Mouse (Mus musculus): ENCODE measurements around the gene Anpep. TPM values are rescaled to one million over a fixed set of nuclear protein-coding genes. Genes with fewer than 3 reads are reported as not detected.

Anpep gene
- total and polyA plus RNA-seq, 3 experiments: 7.6 to 77.2 (median 40.2) TPM

DNA sequence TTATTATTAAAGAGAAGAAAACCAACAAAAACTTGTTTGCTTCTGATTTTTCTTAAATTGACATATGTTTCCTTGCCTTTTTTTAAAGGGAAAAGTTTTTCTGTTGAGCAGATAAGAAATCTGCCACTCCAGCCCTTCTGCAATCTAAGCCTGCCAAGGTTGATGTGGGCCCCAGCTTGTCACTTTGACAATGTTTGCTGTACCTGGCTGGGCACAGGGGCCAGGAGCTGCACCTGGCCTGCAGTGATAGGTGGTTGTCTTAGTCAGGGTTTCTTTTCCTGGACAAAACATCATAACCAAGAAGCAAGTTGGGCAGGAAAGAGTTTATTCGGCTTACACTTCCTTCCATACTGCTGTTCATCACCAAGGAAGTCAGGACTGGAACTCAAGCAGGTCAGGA is 47.5 kb downstream of the Anpep start:
- no peak overlapping the region for H3K27ac ChIP-seq (ENCODE audit: control insufficient read depth, low read depth, low read length)
- no peak overlapping the region for H3K9ac ChIP-seq (ENCODE audit: control insufficient read depth, low read depth, low read length, poor library complexity, severe bottlenecking)
- H3K36me3 ChIP-seq (ENCODE audit: control insufficient read depth in 1 of 2, insufficient read depth in 2 of 2, low read length in 2 of 2): peaks cover 0 to 2% of the 10 kb centered on the region in 2 experiments; a peak in 1 of 4 replicates
- no peak for DNase-seq (ENCODE audit: low read depth, low spot score)
- TF ChIP-seq MAZ (IDR thresholded peaks at IDR 0.05; ENCODE audit: low read depth, low read length) (no peak), JUND (IDR thresholded peaks at IDR 0.05; ENCODE audit: low read depth, low read length) (no peak), CTCF (IDR thresholded peaks at IDR 0.05 in 2 of 3, conservative IDR thresholded peaks at IDR 0.05 in 1 of 3; ENCODE audit: control insufficient read depth in 1 of 3, insufficient read depth in 1 of 3, low read depth in 2 of 3, low read length in 3 of 3, poor library complexity in 1 of 3, severe bottlenecking in 1 of 3) (no peak), KAT2A (conservative IDR thresholded peaks at IDR 0.05; ENCODE audit: low read depth, low read length) (no peak), NRF1 (IDR thresholded peaks at IDR 0.05; ENCODE audit: insufficient read depth, low read depth, low read length, poor library complexity, severe bottlenecking) (no peak)
- no peaks in the 10 kb centered on the region for H3K79me2 ChIP-seq (ENCODE audit: control insufficient read depth, insufficient read depth, low read length, poor library complexity)
- no peaks in the 10 kb centered on the region for H3K9me3 ChIP-seq (replicated peaks; ENCODE audit: insufficient read depth, low read length)
- H3K27me3 ChIP-seq (ENCODE audit: control insufficient read depth in 1 of 2, insufficient read depth in 2 of 2, low read length in 2 of 2): no peaks in the 10 kb centered on the region
- peaks cover 9 to 11% of the 10 kb centered on the region in 2 experiments for H3K4me1 ChIP-seq (ENCODE audit: control insufficient read depth in 1 of 2, insufficient read depth in 2 of 2, low read length in 2 of 2)
- no peak overlapping the region for H3K4me3 ChIP-seq (ENCODE audit: control insufficient read depth in 1 of 2, insufficient read depth in 1 of 2, low read depth in 2 of 2, low read length in 2 of 2)

DNA sequence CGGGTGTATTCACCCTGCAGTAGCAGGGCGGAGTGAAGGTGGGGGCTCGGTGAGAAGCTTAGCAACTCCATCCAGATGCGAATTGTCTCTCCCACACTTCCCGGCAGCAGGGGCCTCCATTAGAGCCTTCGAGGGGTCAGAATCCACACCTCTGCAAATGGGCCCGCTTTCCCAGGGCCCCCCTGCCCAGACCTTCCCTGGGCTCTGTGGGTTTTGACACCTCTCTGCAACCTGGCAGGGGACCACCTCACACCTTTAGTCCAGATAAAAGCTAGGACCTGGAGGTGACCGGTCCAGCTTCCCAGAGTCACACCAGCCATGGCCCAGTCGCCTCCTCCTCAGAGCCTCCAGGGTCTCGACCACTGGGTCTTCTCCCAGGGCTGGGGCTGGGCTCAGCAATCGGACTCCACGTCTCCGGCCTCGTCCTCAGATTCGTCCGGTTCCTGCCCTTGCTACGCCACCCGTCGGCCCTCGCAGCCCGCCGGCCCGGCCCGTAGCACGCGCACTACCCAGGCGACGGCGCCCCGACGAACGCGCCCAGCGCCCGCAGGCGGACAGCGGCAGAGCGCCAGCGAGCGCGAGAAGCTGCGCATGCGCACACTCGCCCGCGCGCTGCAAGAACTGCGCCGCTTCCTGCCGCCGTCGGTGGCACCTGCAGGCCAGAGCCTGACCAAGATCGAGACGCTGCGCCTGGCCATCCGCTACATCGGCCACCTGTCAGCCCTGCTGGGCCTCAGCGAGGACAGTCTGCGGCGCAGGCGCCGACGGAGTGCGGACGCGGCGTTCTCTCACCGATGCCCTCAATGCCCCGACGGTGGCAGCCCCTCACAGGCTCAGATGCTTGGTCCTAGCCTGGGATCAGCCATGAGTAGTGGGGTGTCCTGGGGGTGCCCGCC is 50.0 kb downstream of the Anpep start, which contains the start of gene Mesp2:
TSS of gene Mesp2 (plus strand) at position 117 of the 896 bp plus-strand sequence.
- no peaks in the 10 kb centered on the region for H3K9me3 ChIP-seq (replicated peaks; ENCODE audit: insufficient read depth, low read length)
- no peak within 1 kb of the TSS for H3K27ac ChIP-seq (ENCODE audit: control insufficient read depth, low read depth, low read length)
- H3K36me3 ChIP-seq (ENCODE audit: control insufficient read depth in 1 of 2, insufficient read depth in 2 of 2, low read length in 2 of 2): peaks cover 0 to 2% of the 10 kb centered on the region in 2 experiments; a peak in 1 of 4 replicates
- H3K4me1 ChIP-seq (ENCODE audit: control insufficient read depth in 1 of 2, insufficient read depth in 2 of 2, low read length in 2 of 2): peaks cover 6 to 7% of the 10 kb centered on the region in 2 experiments; a peak in 3 of 4 replicates
- no peak for DNase-seq (ENCODE audit: low read depth, low spot score)
- no peak within 1 kb of the TSS for H3K9ac ChIP-seq (ENCODE audit: control insufficient read depth, low read depth, low read length, poor library complexity, severe bottlenecking)
- H3K27me3 ChIP-seq (ENCODE audit: control insufficient read depth in 1 of 2, insufficient read depth in 2 of 2, low read length in 2 of 2): no peaks in the 10 kb centered on the region
- H3K79me2 ChIP-seq (ENCODE audit: control insufficient read depth, insufficient read depth, low read length, poor library complexity): no peaks in the 10 kb centered on the region
- TF ChIP-seq TCF12 (IDR thresholded peaks at IDR 0.05; ENCODE audit: low read depth, low read length) (no peak), EP300 (IDR thresholded peaks at IDR 0.05; ENCODE audit: low read depth in 1 of 2, low read length in 2 of 2) (no peak), BHLHE40 (IDR thresholded peaks at IDR 0.05; ENCODE audit: borderline replicate concordance, low read depth, low read length) (no peak), ZKSCAN1 (IDR thresholded peaks at IDR 0.05; ENCODE audit: low read depth, low read length) (no peak), SIN3A (IDR thresholded peaks at IDR 0.05; ENCODE audit: low read length) (no peak), TBP (IDR thresholded peaks at IDR 0.05; ENCODE audit: low read depth, low read length) (no peak), CHD2 (IDR thresholded peaks at IDR 0.05; ENCODE audit: low read length) (no peak)
- no peak within 1 kb of the TSS for H3K4me3 ChIP-seq (ENCODE audit: control insufficient read depth in 1 of 2, insufficient read depth in 1 of 2, low read depth in 2 of 2, low read length in 2 of 2)

GRCm38 (mm10) chr7:79808561-79808960 is 52.3 kb downstream of the Anpep start:
- no peaks in the 10 kb centered on the region for H3K36me3 ChIP-seq (ENCODE audit: control insufficient read depth in 1 of 2, insufficient read depth in 2 of 2, low read length in 2 of 2)
- H3K4me3 ChIP-seq (ENCODE audit: control insufficient read depth in 1 of 2, insufficient read depth in 1 of 2, low read depth in 2 of 2, low read length in 2 of 2): no peak overlapping the region
- H3K4me1 ChIP-seq (ENCODE audit: control insufficient read depth in 1 of 2, insufficient read depth in 2 of 2, low read length in 2 of 2): no peaks in the 10 kb centered on the region; a peak in 1 of 4 replicates
- H3K79me2 ChIP-seq (ENCODE audit: control insufficient read depth, insufficient read depth, low read length, poor library complexity): no peaks in the 10 kb centered on the region
- TF ChIP-seq TCF12 (IDR thresholded peaks at IDR 0.05; ENCODE audit: low read depth, low read length) (no peak), GABPA (IDR thresholded peaks at IDR 0.05; ENCODE audit: low read depth, low read length) (no peak), SMC3 (IDR thresholded peaks at IDR 0.05; ENCODE audit: low read depth, low read length) (no peak), MAX (IDR thresholded peaks at IDR 0.05; ENCODE audit: low read length) (no peak), GATA1 (IDR thresholded peaks at IDR 0.05; ENCODE audit: low read depth, low read length) (no peak)
- DNase-seq (ENCODE audit: low read depth, low spot score): no peak
- no peak overlapping the region for H3K27ac ChIP-seq (ENCODE audit: control insufficient read depth, low read depth, low read length)
- no peaks in the 10 kb centered on the region for H3K27me3 ChIP-seq (ENCODE audit: control insufficient read depth in 1 of 2, insufficient read depth in 2 of 2, low read length in 2 of 2)
- H3K9me3 ChIP-seq (replicated peaks; ENCODE audit: insufficient read depth, low read length): no peaks in the 10 kb centered on the region
- no peak overlapping the region for H3K9ac ChIP-seq (ENCODE audit: control insufficient read depth, low read depth, low read length, poor library complexity, severe bottlenecking)
